Comparison of ENCODE assay signal across 14 mouse cellular contexts in genomic region chr1:84132451-84132850, GRCm38 (mm10).
A peak's percentile ranks its signal among the peaks of the same experiment; 100 is the strongest.
DNase-seq lines count a peak whose midpoint lies in the region; ATAC-seq lines count a peak whose summit lies in the region.
"Had no signal": no experiment of that assay in that cellular context is flagged by ENCODE, and none has a peak within 500 bp of the region (broad histone marks: within the 10 kb centered on the region; RNA-seq: fewer than 3 reads in every experiment).

No protein-coding gene starts in this region.

- no peak for ATAC-seq in megakaryocyte, adult 5-6 weeks (ENCODE audit: poor library complexity, severe bottlenecking)
- peak; percentile 70; the same call in 1 of the 2 replicates for ATAC-seq in neural tube, embryonic 14.5 days (ENCODE audit: low read depth)
- ATAC-seq in neural tube, embryonic 15.5 days (ENCODE audit: low FRiP score) = no peak
- ATAC-seq in hindbrain, embryonic 16.5 days = peak; percentile 51; the same call in 1 of the 2 replicates
- ATAC-seq: forebrain, embryonic 15.5 days; intestine, embryonic 15.5 days had no signal

- no peaks in the 10 kb centered on the region for H3K27me3 ChIP-seq in megakaryocyte, embryonic 14.5 days (replicated peaks)
- no peaks in the 10 kb centered on the region for H3K27me3 ChIP-seq in neural tube, embryonic 14.5 days (ENCODE audit: control insufficient read depth, insufficient read depth, low read length)
- no peaks in the 10 kb centered on the region for H3K27me3 ChIP-seq in neural tube, embryonic 15.5 days (replicated peaks)
- no peaks in the 10 kb centered on the region for H3K27me3 ChIP-seq in hindbrain, embryonic 16.5 days (replicated peaks; ENCODE audit: control insufficient read depth, insufficient read depth, low read length)
- H3K27me3 ChIP-seq: embryonic facial prominence, embryonic 12.5 days; forebrain, embryonic 15.5 days; intestine, embryonic 15.5 days had no signal

- WGBS in neural tube, embryonic 14.5 days = 29% methylated on average over 4 of the region's 4 CpGs
- WGBS in neural tube, embryonic 15.5 days = 27% methylated on average over 4 of the region's 4 CpGs
- 42% methylated on average over 4 of the region's 4 CpGs for WGBS in hindbrain, embryonic 16.5 days

- no peak overlapping the region for H3K9ac ChIP-seq in neural tube, embryonic 14.5 days (replicated peaks; ENCODE audit: low read depth, low read length)
- no peak overlapping the region for H3K9ac ChIP-seq in neural tube, embryonic 15.5 days (replicated peaks)
- no peak overlapping the region for H3K9ac ChIP-seq in hindbrain, embryonic 16.5 days (ENCODE audit: low read depth, low read length)
- H3K9ac ChIP-seq: embryonic facial prominence, embryonic 12.5 days; forebrain, embryonic 15.5 days; intestine, embryonic 15.5 days had no signal

- no peaks in the 10 kb centered on the region for H3K4me1 ChIP-seq in megakaryocyte, embryonic 14.5 days
- 0 out of 2 replicates have a peak, but pooled peaks cover 2% of the 10 kb centered on the region for H3K4me1 ChIP-seq in neural tube, embryonic 14.5 days (ENCODE audit: control insufficient read depth, insufficient read depth, low read length)
- H3K4me1 ChIP-seq in neural tube, embryonic 15.5 days = peaks cover 7% of the 10 kb centered on the region
- H3K4me1 ChIP-seq in hindbrain, embryonic 16.5 days (ENCODE audit: control insufficient read depth, insufficient read depth, low read depth, low read length) = peaks cover 4% of the 10 kb centered on the region
- H3K4me1 ChIP-seq: embryonic facial prominence, embryonic 12.5 days; forebrain, embryonic 15.5 days; intestine, embryonic 15.5 days had no signal

- DNase-seq in layer of hippocampus, postnatal 10 days (ENCODE audit: low spot score in 2 of 2) = no peak
- no peak for DNase-seq in adrenal gland, postnatal 14 days
- DNase-seq: adrenal gland, adult 2 months; adrenal gland, postnatal 36 days; heart, adult 2 months had no signal

- no peaks in the 10 kb centered on the region for H3K36me3 ChIP-seq in megakaryocyte, embryonic 14.5 days (replicated peaks; ENCODE audit: low read length)
- no peaks in the 10 kb centered on the region for H3K36me3 ChIP-seq in neural tube, embryonic 14.5 days (ENCODE audit: control insufficient read depth, insufficient read depth, low read length)
- H3K36me3 ChIP-seq in neural tube, embryonic 15.5 days = no peaks in the 10 kb centered on the region
- no peaks in the 10 kb centered on the region for H3K36me3 ChIP-seq in hindbrain, embryonic 16.5 days (ENCODE audit: control insufficient read depth, insufficient read depth, low read length)
- H3K36me3 ChIP-seq: embryonic facial prominence, embryonic 12.5 days; forebrain, embryonic 15.5 days; intestine, embryonic 15.5 days had no signal

- H3K4me2 ChIP-seq in neural tube, embryonic 14.5 days (ENCODE audit: low read depth, low read length) = no peak overlapping the region
- no peak overlapping the region for H3K4me2 ChIP-seq in neural tube, embryonic 15.5 days
- H3K4me2 ChIP-seq in hindbrain, embryonic 16.5 days (ENCODE audit: low read length) = no peak overlapping the region
- H3K4me2 ChIP-seq: embryonic facial prominence, embryonic 12.5 days; forebrain, embryonic 15.5 days; heart, embryonic 11.5 days; intestine, embryonic 15.5 days had no signal

- H3K9me3 ChIP-seq in megakaryocyte, embryonic 14.5 days = peaks cover 15% of the 10 kb centered on the region
- H3K9me3 ChIP-seq in neural tube, embryonic 14.5 days (ENCODE audit: control insufficient read depth, low read length) = no peaks in the 10 kb centered on the region
- no peaks in the 10 kb centered on the region for H3K9me3 ChIP-seq in neural tube, embryonic 15.5 days (replicated peaks)
- no peaks in the 10 kb centered on the region for H3K9me3 ChIP-seq in hindbrain, embryonic 16.5 days (ENCODE audit: control insufficient read depth, low read length)
- H3K9me3 ChIP-seq: embryonic facial prominence, embryonic 12.5 days; forebrain, embryonic 15.5 days; intestine, embryonic 15.5 days had no signal

- no peak overlapping the region for H3K27ac ChIP-seq in neural tube, embryonic 14.5 days (ENCODE audit: low read depth, low read length)
- H3K27ac ChIP-seq in neural tube, embryonic 15.5 days (replicated peaks) = no peak overlapping the region
- H3K27ac ChIP-seq in hindbrain, embryonic 16.5 days (ENCODE audit: low read depth, low read length) = no peak overlapping the region
- H3K27ac ChIP-seq: embryonic facial prominence, embryonic 12.5 days; forebrain, embryonic 15.5 days; heart, adult 2 months; intestine, embryonic 15.5 days had no signal

- peak overlapping the region; percentile 55 for H3K4me3 ChIP-seq in megakaryocyte, embryonic 14.5 days (replicated peaks)
- no peak overlapping the region for H3K4me3 ChIP-seq in neural tube, embryonic 14.5 days (ENCODE audit: low read depth, low read length)
- H3K4me3 ChIP-seq in neural tube, embryonic 15.5 days (replicated peaks) = no peak overlapping the region
- H3K4me3 ChIP-seq in hindbrain, embryonic 16.5 days (ENCODE audit: low read length) = no peak overlapping the region
- H3K4me3 ChIP-seq: embryonic facial prominence, embryonic 12.5 days; forebrain, embryonic 15.5 days; heart, adult 2 months; intestine, embryonic 15.5 days had no signal

Comparison
In these comparisons a context has a peak if more than half of its experiments do, and no peak if none do; other contexts are left out.
1. ATAC-seq: peak in neural tube, embryonic 14.5 days (single experiment) and hindbrain, embryonic 16.5 days (single experiment); none in megakaryocyte, adult 5-6 weeks (single experiment) and neural tube, embryonic 15.5 days (single experiment).